Mouse (Mus musculus): ENCODE results near the gene Dntt. TPM values are rescaled to one million over a fixed set of nuclear protein-coding genes. Genes with fewer than 3 reads are reported as not detected.

The Dntt gene
- total RNA-seq (2014; fragmentation: Nextera tagmentation) (not detected in 2 replicates), total RNA-seq (2017) (not detected in 2 replicates), polyA plus RNA-seq (2012) (not detected in 2 replicates)

GRCm38 (mm10) chr19:41029219-41029618, at the start of gene Dntt:
Gene Dntt (plus strand): TSS chr19:41029275.
- ATAC-seq (ENCODE audit: extremely low read depth, insufficient number of reproducible peaks, low FRiP score, poor library complexity, severe bottlenecking) (no peak), DNase-seq (ENCODE audit: low spot score) (no peak)
- no peak for TF ChIP-seq GATA1 (IDR thresholded peaks at IDR 0.05; ENCODE audit: borderline replicate concordance, low read length)
- Histone ChIP-seq H3K9me3 (replicated peaks) (no peaks in the 10 kb centered on the region), H3K4me1 (ENCODE audit: insufficient read depth, low read depth, low read length) (no peaks in the 10 kb centered on the region), H3K36me3 (replicated peaks) (no peaks in the 10 kb centered on the region), H3K4me3 (ENCODE audit: low read depth, low read length) (no peak within 1 kb of the TSS), H3K27me3 (ENCODE audit: insufficient read depth, low read length) (peaks cover 16% of the 10 kb centered on the region)

GRCm38 (mm10) chr19:40980671-40981070, 48.4 kb upstream of the Dntt start:
- no peak for DNase-seq (ENCODE audit: low spot score)
- H3K4me1 ChIP-seq (ENCODE audit: insufficient read depth, low read depth, low read length), result no peaks in the 10 kb centered on the region
- ATAC-seq (ENCODE audit: extremely low read depth, insufficient number of reproducible peaks, low FRiP score, poor library complexity, severe bottlenecking), result no peak

GRCm38 (mm10) chr19:40984536-40984935, 44.5 kb upstream of the Dntt start:
- Histone ChIP-seq H3K27me3 (ENCODE audit: insufficient read depth, low read length) (peaks cover 10% of the 10 kb centered on the region), H3K4me3 (ENCODE audit: low read depth, low read length) (no peak overlapping the region), H3K36me3 (replicated peaks) (no peaks in the 10 kb centered on the region), H3K9me3 (replicated peaks) (no peaks in the 10 kb centered on the region), H3K4me1 (ENCODE audit: insufficient read depth, low read depth, low read length) (no peaks in the 10 kb centered on the region)
- TF ChIP-seq POLR2AphosphoS5 (IDR thresholded peaks at IDR 0.05; ENCODE audit: insufficient replicate concordance, low read depth, low read length) (no peak), TAL1 (conservative IDR thresholded peaks at IDR 0.05; ENCODE audit: low read depth, low read length) (no peak), CTCF (IDR thresholded peaks at IDR 0.05; ENCODE audit: low read depth, low read length) (no peak), GATA1 (IDR thresholded peaks at IDR 0.05; ENCODE audit: borderline replicate concordance, low read length) (no peak), GATA2 (IDR thresholded peaks at IDR 0.05; ENCODE audit: borderline replicate concordance, low read depth, low read length) (no peak)
- ATAC-seq (ENCODE audit: extremely low read depth, insufficient number of reproducible peaks, low FRiP score, poor library complexity, severe bottlenecking) (no peak), DNase-seq (ENCODE audit: low spot score) (no peak)

More at GRCm38 (mm10) chr19:40980671-40981070, 48.4 kb upstream of the Dntt start:
- H3K36me3 ChIP-seq (replicated peaks), result no peaks in the 10 kb centered on the region
- TF ChIP-seq POLR2AphosphoS5 (IDR thresholded peaks at IDR 0.05; ENCODE audit: insufficient replicate concordance, low read depth, low read length), result no peak
- no peak for TF ChIP-seq TAL1 (conservative IDR thresholded peaks at IDR 0.05; ENCODE audit: low read depth, low read length)
- TF ChIP-seq GATA1 (IDR thresholded peaks at IDR 0.05; ENCODE audit: borderline replicate concordance, low read length), result no peak
- no peak for TF ChIP-seq GATA2 (IDR thresholded peaks at IDR 0.05; ENCODE audit: borderline replicate concordance, low read depth, low read length)
- TF ChIP-seq CTCF (IDR thresholded peaks at IDR 0.05; ENCODE audit: low read depth, low read length), result no peak
- no peak overlapping the region for H3K4me3 ChIP-seq (ENCODE audit: low read depth, low read length)
- H3K27me3 ChIP-seq (ENCODE audit: insufficient read depth, low read length), result peaks cover 8% of the 10 kb centered on the region
- no peaks in the 10 kb centered on the region for H3K9me3 ChIP-seq (replicated peaks)

- Histone ChIP-seq H3K9me3 (replicated peaks) (no peaks in the 10 kb centered on the region), H3K4me1 (ENCODE audit: insufficient read depth, low read depth, low read length) (no peaks in the 10 kb centered on the region), H3K27me3 (ENCODE audit: insufficient read depth, low read length) (peaks cover 2% of the 10 kb centered on the region; the same call in 1 of the 2 replicates), H3K36me3 (replicated peaks) (no peaks in the 10 kb centered on the region), H3K4me3 (ENCODE audit: low read depth, low read length) (no peak overlapping the region)
- no peak for ATAC-seq (ENCODE audit: extremely low read depth, insufficient number of reproducible peaks, low FRiP score, poor library complexity, severe bottlenecking)
- DNase-seq (ENCODE audit: low spot score), result no peak
- no peak for TF ChIP-seq POLR2AphosphoS5 (IDR thresholded peaks at IDR 0.05; ENCODE audit: insufficient replicate concordance, low read depth, low read length)
- no peak for TF ChIP-seq TAL1 (conservative IDR thresholded peaks at IDR 0.05; ENCODE audit: low read depth, low read length)
- no peak for TF ChIP-seq GATA2 (IDR thresholded peaks at IDR 0.05; ENCODE audit: borderline replicate concordance, low read depth, low read length)
- no peak for TF ChIP-seq CTCF (IDR thresholded peaks at IDR 0.05; ENCODE audit: low read depth, low read length)
- no peak for TF ChIP-seq GATA1 (IDR thresholded peaks at IDR 0.05; ENCODE audit: borderline replicate concordance, low read length)
Observed at GRCm38 (mm10) chr19:40988856-40989255, 40.2 kb upstream of the Dntt start.

- H3K4me3 ChIP-seq (ENCODE audit: low read depth, low read length), result no peak overlapping the region
- ATAC-seq (ENCODE audit: extremely low read depth, insufficient number of reproducible peaks, low FRiP score, poor library complexity, severe bottlenecking), result no peak
- DNase-seq (ENCODE audit: low spot score), result no peak
- no peaks in the 10 kb centered on the region for H3K36me3 ChIP-seq (replicated peaks)
- peaks cover 2% of the 10 kb centered on the region for H3K27me3 ChIP-seq (ENCODE audit: insufficient read depth, low read length)
- no peaks in the 10 kb centered on the region for H3K9me3 ChIP-seq (replicated peaks)
- no peak for TF ChIP-seq CTCF (IDR thresholded peaks at IDR 0.05; ENCODE audit: low read depth, low read length)
- no peak for TF ChIP-seq POLR2AphosphoS5 (IDR thresholded peaks at IDR 0.05; ENCODE audit: insufficient replicate concordance, low read depth, low read length)
- no peak for TF ChIP-seq TAL1 (conservative IDR thresholded peaks at IDR 0.05; ENCODE audit: low read depth, low read length)
- no peak for TF ChIP-seq GATA1 (IDR thresholded peaks at IDR 0.05; ENCODE audit: borderline replicate concordance, low read length)
- no peak for TF ChIP-seq GATA2 (IDR thresholded peaks at IDR 0.05; ENCODE audit: borderline replicate concordance, low read depth, low read length)
- no peaks in the 10 kb centered on the region for H3K4me1 ChIP-seq (ENCODE audit: insufficient read depth, low read depth, low read length)
Observed at GRCm38 (mm10) chr19:40989961-40990600, 39.0 kb upstream of the Dntt start.

- no peak overlapping the region for H3K4me3 ChIP-seq (ENCODE audit: low read depth, low read length)
- no peaks in the 10 kb centered on the region for H3K9me3 ChIP-seq (replicated peaks)
- DNase-seq (ENCODE audit: low spot score) (no peak), ATAC-seq (ENCODE audit: extremely low read depth, insufficient number of reproducible peaks, low FRiP score, poor library complexity, severe bottlenecking) (no peak)
- TF ChIP-seq TAL1 (conservative IDR thresholded peaks at IDR 0.05; ENCODE audit: low read depth, low read length), result no peak
- no peak for TF ChIP-seq GATA1 (IDR thresholded peaks at IDR 0.05; ENCODE audit: borderline replicate concordance, low read length)
- TF ChIP-seq CTCF (IDR thresholded peaks at IDR 0.05; ENCODE audit: low read depth, low read length), result no peak
- no peak for TF ChIP-seq GATA2 (IDR thresholded peaks at IDR 0.05; ENCODE audit: borderline replicate concordance, low read depth, low read length)
- TF ChIP-seq POLR2AphosphoS5 (IDR thresholded peaks at IDR 0.05; ENCODE audit: insufficient replicate concordance, low read depth, low read length), result no peak
- no peaks in the 10 kb centered on the region for H3K4me1 ChIP-seq (ENCODE audit: insufficient read depth, low read depth, low read length)
- peaks cover 2% of the 10 kb centered on the region for H3K27me3 ChIP-seq (ENCODE audit: insufficient read depth, low read length)
- no peaks in the 10 kb centered on the region for H3K36me3 ChIP-seq (replicated peaks)
Observed at GRCm38 (mm10) chr19:40990781-40991343, 38.2 kb upstream of the Dntt start.

Data from G1E (cell line).